Mouse (Mus musculus) kidney, adult 2 months (tissue): ENCODE measurements around the gene Dlx3. TPM values are rescaled to one million over a fixed set of nuclear protein-coding genes. Genes with fewer than 3 reads are reported as not detected.

Source experiments
- DNase-seq: peaks from one replicate; pipeline ENCODE4 v3.0.0; 2021
- H3K27ac ChIP-seq: fragments of 200-500 bp; 2 replicates; pipeline ENCODE4 v1.5.1; 2012; ENCODE audit warnings: low read depth, low read length, control low read depth, inconsistent platforms; ENCODE audit not compliant: insufficient read depth
- H3K27me3 ChIP-seq: fragments of 200-500 bp; replicated peaks from 2 replicates; pipeline ENCODE4 v1.6.1; 2012; ENCODE audit warnings: mild to moderate bottlenecking, moderate library complexity, low read length, inconsistent platforms; ENCODE audit not compliant: control insufficient read depth, insufficient read depth
- H3K36me3 ChIP-seq: fragments of 200-500 bp; 2 replicates; pipeline ENCODE4 v1.6.1; 2012; ENCODE audit warnings: mild to moderate bottlenecking, moderate library complexity, low read length, inconsistent platforms; ENCODE audit not compliant: control insufficient read depth, insufficient read depth
- H3K4me1 ChIP-seq: fragments of 200-500 bp; 2 replicates; pipeline ENCODE4 v1.6.1; 2011; ENCODE audit warnings: low read length; ENCODE audit not compliant: control insufficient read depth, insufficient read depth
- H3K4me3 ChIP-seq: fragments of 200-500 bp; 2 replicates; pipeline ENCODE4 v1.5.1; 2011; ENCODE audit warnings: mild to moderate bottlenecking, low read depth, low read length, control low read depth; ENCODE audit not compliant: insufficient read depth
- CTCF ChIP-seq: fragments of 200-500 bp; conservative IDR thresholded peaks from 2 replicates; pipeline ENCODE4 v1.5.1; 2011; ENCODE audit warnings: low read depth, mild to moderate bottlenecking, control low read depth, low read length, moderate library complexity, mixed read lengths; ENCODE audit not compliant: insufficient read depth, insufficient read length
- POLR2A ChIP-seq: fragments of 200-500 bp; IDR thresholded peaks from one replicate; pipeline ENCODE4 v1.6.1; 2011; ENCODE audit warnings: low read depth, low read length, control low read depth
- WGBS: fragments of 180-500 bp; shearing (Covaris S2); methylation state at CpG from one replicate; pipeline ENCODE4 v1.1.7; 2018; 5-methylcytosine and 5-hydroxymethylcytosine counted together
- polyA plus RNA-seq: library from polyadenylated mRNA; depleted of rRNA; stranded (reverse); fragments of >200 nt; gene quantifications from 2 replicates; pipeline ENCODE4 v1.2.3, GENCODE M21; 2012

The Dlx3 gene
- polyA plus RNA-seq, 1 experiment = 0.05 TPM

GRCm38 (mm10) chr11:95148754-95149153 is 28.8 kb downstream of the Dlx3 start:
- DNase-seq = no peak
- TF ChIP-seq CTCF = no peak
- TF ChIP-seq POLR2A = no peak
- Histone ChIP-seq H3K27ac (no peak overlapping the region), H3K4me1 (0 out of 2 replicates have a peak, but pooled peaks cover 3% of the 10 kb centered on the region), H3K4me3 (no peak overlapping the region), H3K36me3 (no peaks in the 10 kb centered on the region), H3K27me3 (peaks cover 24% of the 10 kb centered on the region)
- 5% methylated on average over 9 of the region's 9 CpGs for WGBS

DNA sequence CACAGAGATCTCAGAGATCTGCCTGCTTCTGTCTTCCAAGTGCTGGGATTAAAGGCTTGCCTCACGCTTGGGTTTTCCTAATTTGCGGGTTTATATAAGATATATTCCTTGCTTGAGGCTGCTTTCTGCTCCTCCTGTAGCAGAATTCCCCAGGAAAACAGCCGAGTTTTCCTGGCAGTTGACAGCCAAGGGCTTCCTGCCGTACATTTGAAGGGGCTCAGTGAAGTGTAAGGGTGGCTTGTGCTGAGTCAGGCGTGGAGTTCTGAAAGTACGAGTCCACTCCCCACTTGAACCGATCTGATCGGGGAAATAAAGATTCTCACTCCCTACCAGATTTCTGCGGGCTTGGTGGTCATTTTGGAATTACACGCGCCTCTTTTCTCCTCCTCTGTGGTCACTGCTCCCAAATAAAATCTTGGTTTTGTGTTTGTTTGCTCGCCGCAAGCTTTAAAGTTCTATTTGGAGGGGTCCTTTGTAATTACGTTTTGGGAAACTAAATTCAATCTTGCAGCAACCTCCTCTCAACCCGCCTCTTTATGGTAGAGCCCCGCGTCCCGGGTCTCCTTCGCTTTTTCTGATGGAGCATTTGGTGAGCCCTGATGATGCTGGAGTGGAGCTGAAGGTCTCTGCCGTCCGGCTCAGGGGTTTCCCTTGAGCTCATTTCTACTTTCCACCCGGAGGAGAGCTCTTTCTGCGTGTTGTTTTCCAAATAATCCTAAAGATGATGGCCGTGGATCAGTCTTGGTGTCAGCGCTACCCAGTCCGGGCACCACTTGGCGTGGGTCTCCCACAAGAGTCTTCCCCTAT is 29.7 kb downstream of the Dlx3 start:
- no peak for DNase-seq
- peaks cover 22% of the 10 kb centered on the region for H3K27me3 ChIP-seq
- no peaks in the 10 kb centered on the region for H3K36me3 ChIP-seq
- no peak overlapping the region for H3K27ac ChIP-seq
- TF ChIP-seq CTCF (no peak), POLR2A (no peak)
- whole genome bisulfite sequencing = 5% methylated on average over 27 of the region's 27 CpGs
- no peak overlapping the region for H3K4me3 ChIP-seq
- 0 out of 2 replicates have a peak, but pooled peaks cover 3% of the 10 kb centered on the region for H3K4me1 ChIP-seq

- no peak for DNase-seq
- H3K27ac ChIP-seq = no peak overlapping the region
- 8% methylated on average over 33 of the region's 33 CpGs for WGBS
- H3K4me3 ChIP-seq = no peak overlapping the region
- TF ChIP-seq CTCF = no peak
- TF ChIP-seq POLR2A = no peak
- H3K4me1 ChIP-seq = 0 out of 2 replicates have a peak, but pooled peaks cover 3% of the 10 kb centered on the region
- H3K27me3 ChIP-seq = peaks cover 16% of the 10 kb centered on the region
- no peaks in the 10 kb centered on the region for H3K36me3 ChIP-seq
Observed at GRCm38 (mm10) chr11:95150269-95151049, 30.5 kb downstream of the Dlx3 start.

GRCm38 (mm10) chr11:95153116-95153515 is 33.2 kb downstream of the Dlx3 start:
- no peaks in the 10 kb centered on the region for H3K4me1 ChIP-seq
- DNase-seq = no peak
- no peak overlapping the region for H3K27ac ChIP-seq
- WGBS = 35% methylated on average over 5 of the region's 5 CpGs
- no peaks in the 10 kb centered on the region for H3K36me3 ChIP-seq
- TF ChIP-seq POLR2A = no peak
- no peak for TF ChIP-seq CTCF
- no peak overlapping the region for H3K4me3 ChIP-seq
- H3K27me3 ChIP-seq = peaks cover 10% of the 10 kb centered on the region

DNA sequence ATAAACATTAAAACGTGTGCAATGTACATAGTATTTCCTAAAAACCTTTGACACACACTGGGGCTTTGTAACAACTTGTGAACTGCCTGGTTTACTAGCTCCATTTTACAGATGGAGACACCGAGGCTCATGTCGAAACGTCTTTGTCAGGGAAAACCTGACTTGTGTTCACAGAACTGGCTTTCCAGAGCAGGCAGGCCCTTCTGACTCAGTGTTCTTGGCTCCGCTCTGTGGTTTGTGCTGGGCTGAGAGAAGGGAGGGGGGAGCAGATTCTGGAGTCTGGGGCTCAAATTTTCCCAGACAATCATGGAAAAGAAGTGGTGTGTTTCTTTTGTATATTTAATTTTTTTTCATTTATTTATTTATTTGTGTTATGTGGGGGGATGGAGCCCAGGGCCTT is 33.8 kb downstream of the Dlx3 start:
- DNase-seq = no peak

GRCm38 (mm10) chr11:95155511-95155910 is 35.6 kb downstream of the Dlx3 start:
- Histone ChIP-seq H3K27me3 (peaks cover under 1% of the 10 kb centered on the region), H3K36me3 (no peaks in the 10 kb centered on the region), H3K4me3 (no peak overlapping the region), H3K27ac (no peak overlapping the region), H3K4me1 (no peaks in the 10 kb centered on the region)
- DNase-seq = no peak
- TF ChIP-seq CTCF (no peak), POLR2A (no peak)
- 92% methylated on average over 2 of the region's 2 CpGs for WGBS

More for the DNA sequence above, 33.8 kb downstream of the Dlx3 start:
- no peak for TF ChIP-seq CTCF
- TF ChIP-seq POLR2A = no peak
- H3K27me3 ChIP-seq = peaks cover 10% of the 10 kb centered on the region
- no peaks in the 10 kb centered on the region for H3K36me3 ChIP-seq
- no peak overlapping the region for H3K27ac ChIP-seq
- WGBS = 76% methylated on average over 5 of the region's 5 CpGs
- no peak overlapping the region for H3K4me3 ChIP-seq
- H3K4me1 ChIP-seq = no peaks in the 10 kb centered on the region

GRCm38 (mm10) chr11:95157356-95157755 is 37.4 kb downstream of the Dlx3 start:
- no peaks in the 10 kb centered on the region; the same call in 1 of the 2 replicates for H3K27me3 ChIP-seq
- no peak for DNase-seq
- no peaks in the 10 kb centered on the region for H3K36me3 ChIP-seq
- TF ChIP-seq CTCF (no peak), POLR2A (no peak)
- H3K4me3 ChIP-seq = no peak overlapping the region
- H3K27ac ChIP-seq = no peak overlapping the region
- WGBS = 74% methylated on average over 5 of the region's 5 CpGs
- H3K4me1 ChIP-seq = no peaks in the 10 kb centered on the region
